Mouse (Mus musculus) testis, adult 2 months (tissue): ENCODE results near the gene Efemp2.

Experiments
- CTCF ChIP-seq: fragments of 200-500 bp; IDR thresholded peaks from 2 replicates; pipeline ENCODE4 v1.5.1; 2012; ENCODE audit warnings: low read depth, mild to moderate bottlenecking, inconsistent platforms, low read length, moderate library complexity; ENCODE audit not compliant: control insufficient read depth, insufficient read depth, insufficient replicate concordance
- POLR2A ChIP-seq: fragments of 200-500 bp; IDR thresholded peaks from 2 replicates; pipeline ENCODE4 v1.6.1; 2012; ENCODE audit warnings: low read depth, mild to moderate bottlenecking, inconsistent platforms, low read length, moderate library complexity; ENCODE audit not compliant: control insufficient read depth

DNA sequence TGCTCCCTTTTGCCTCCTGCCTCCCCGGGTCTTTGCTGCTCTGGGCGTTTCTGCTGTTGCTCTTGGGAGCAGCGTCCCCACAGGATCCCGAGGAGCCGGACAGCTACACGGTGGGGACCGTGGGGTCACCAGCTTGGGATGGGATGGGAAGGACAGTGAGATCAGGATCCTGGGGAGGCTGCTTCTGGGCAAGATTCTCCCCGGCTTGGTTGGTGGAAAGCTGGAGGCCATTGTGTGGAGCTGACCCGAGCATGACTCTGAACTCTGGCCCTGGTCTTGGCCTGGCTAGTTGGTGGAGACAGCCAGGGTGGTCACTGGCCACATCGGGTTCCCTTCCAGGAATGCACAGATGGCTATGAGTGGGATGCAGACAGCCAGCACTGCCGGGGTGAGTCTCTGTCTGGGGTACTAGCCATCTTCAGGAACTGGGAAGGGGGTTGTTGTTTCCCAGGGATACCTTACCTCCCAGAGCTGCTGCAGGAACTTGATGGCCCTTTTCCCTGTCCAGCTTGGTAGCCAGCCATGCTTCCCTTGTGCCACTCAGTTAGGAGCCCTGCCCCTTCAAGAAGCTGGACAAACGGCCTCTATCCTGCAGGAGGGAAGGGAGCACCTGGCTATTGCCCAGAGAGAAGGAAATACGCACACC lies 1.4 kb downstream of the Efemp2 start:
- TF ChIP-seq CTCF (no peak), POLR2A (no peak)
